Mouse (Mus musculus) granulocyte monocyte progenitor cell, adult 5-6 weeks (primary cell): Measurements from ENCODE around the gene Il1f10. TPM values are rescaled to one million over a fixed set of nuclear protein-coding genes. Genes with fewer than 3 reads are reported as not detected.

ENCODE experiments used
- ATAC-seq: replicated peaks from 2 replicates; pipeline ENCODE4 v1.8.0; 2016; ENCODE audit warnings: mild to moderate bottlenecking, moderate TSS enrichment, inconsistent platforms; ENCODE audit not compliant: poor library complexity, severe bottlenecking
- total RNA-seq, 2 experiments: library from RNA; stranded (forward) in 1 of 2; stranded (reverse) in 1 of 2; fragments of 200-712, 200-1000 nt in 1 of 2; fragments of >200 nt in 1 of 2; fragmentation: Nextera tagmentation in 1 of 2; gene quantifications; 2 replicates each; pipeline ENCODE4 v1.2.3; 2014 to 2017

Il1f10 gene
- total RNA-seq (2014; fragmentation: Nextera tagmentation) (not detected in 2 replicates), total RNA-seq (2017) (not detected in 2 replicates)

- ATAC-seq: no peak
These were observed at the start of gene Il1f10 for GRCm38 (mm10) chr2:24290896-24291295. Gene Il1f10 (plus strand): TSS chr2:24291196.

GRCm38 (mm10) chr2:24267503-24267902, 23.5 kb upstream of the Il1f10 start:
- no peak for ATAC-seq

GRCm38 (mm10) chr2:24273619-24274018, 17.4 kb upstream of the Il1f10 start:
- no peak for ATAC-seq

GRCm38 (mm10) chr2:24275146-24275545, 15.8 kb upstream of the Il1f10 start:
- no peak for ATAC-seq

GRCm38 (mm10) chr2:24276654-24277053, 14.3 kb upstream of the Il1f10 start, which contains the start of gene Il1f5:
Gene Il1f5 (plus strand): TSS chr2:24276954.
- no peak for ATAC-seq

GRCm38 (mm10) chr2:24294616-24295015, 3.6 kb downstream of the Il1f10 start:
- ATAC-seq: no peak

GRCm38 (mm10) chr2:24296837-24297236, 5.8 kb downstream of the Il1f10 start:
- ATAC-seq: peak; percentile 84

GRCm38 (mm10) chr2:24311302-24312001, 20.5 kb downstream of the Il1f10 start:
- peak; percentile 91 for ATAC-seq

GRCm38 (mm10) chr2:24316919-24317318, 25.9 kb downstream of the Il1f10 start:
- ATAC-seq: peak; percentile 31; the same call in 1 of the 2 replicates

GRCm38 (mm10) chr2:24317919-24318598, 27.1 kb downstream of the Il1f10 start:
- peak; percentile 77 for ATAC-seq

- peak; percentile 80 for ATAC-seq
These were observed 44.3 kb downstream of the Il1f10 start for GRCm38 (mm10) chr2:24335333-24335732.

GRCm38 (mm10) chr2:24336545-24336944, 45.5 kb downstream of the Il1f10 start, which contains the start of gene Il1rn:
Gene Il1rn (plus strand): TSS chr2:24336853.
- ATAC-seq: no peak

GRCm38 (mm10) chr2:24341395-24341885, 50.4 kb downstream of the Il1f10 start:
- ATAC-seq: no peak

Other genes starting within 250 kb of the Il1f10 start
- 15.4 and 20.4 TPM in 2 replicates for gene Hnmt, start 241.8 kb upstream of the Il1f10 start, total RNA-seq (2014; fragmentation: Nextera tagmentation)
- gene Hnmt, start 241.8 kb upstream of the Il1f10 start, total RNA-seq (2017): 57.9 and 76.9 TPM in 2 replicates
- gene Tbpl2, start 194.6 kb upstream of the Il1f10 start, total RNA-seq (2014; fragmentation: Nextera tagmentation): not detected in 2 replicates
- gene Tbpl2, start 194.6 kb upstream of the Il1f10 start, total RNA-seq (2017): not detected in 2 replicates
- not detected in 2 replicates for gene Il1f8, start 138.0 kb upstream of the Il1f10 start, total RNA-seq (2014; fragmentation: Nextera tagmentation)
- gene Il1f8, start 138.0 kb upstream of the Il1f10 start, total RNA-seq (2017): not detected in 2 replicates
- 2.5 TPM in 1 of 2 replicates, not detected in the other for gene Il1f9, start 104.7 kb upstream of the Il1f10 start, total RNA-seq (2014; fragmentation: Nextera tagmentation)
- gene Il1f9, start 104.7 kb upstream of the Il1f10 start, total RNA-seq (2017): 2.0 and 2.3 TPM in 2 replicates
- gene Il1f6, start 75.8 kb upstream of the Il1f10 start, total RNA-seq (2014; fragmentation: Nextera tagmentation): not detected in 2 replicates
- not detected in 2 replicates for gene Il1f6, start 75.8 kb upstream of the Il1f10 start, total RNA-seq (2017)
- gene Il1f5, start 14.2 kb upstream of the Il1f10 start, total RNA-seq (2014; fragmentation: Nextera tagmentation): not detected in 2 replicates
- not detected in 2 replicates for gene Il1f5, start 14.2 kb upstream of the Il1f10 start, total RNA-seq (2017)
- 4.2 TPM in 1 of 2 replicates, not detected in the other for gene Il1rn, start 45.7 kb downstream of the Il1f10 start, total RNA-seq (2014; fragmentation: Nextera tagmentation)
- 0.43 and 1.0 TPM in 2 replicates for gene Il1rn, start 45.7 kb downstream of the Il1f10 start, total RNA-seq (2017)
- gene Psd4, start 76.4 kb downstream of the Il1f10 start, total RNA-seq (2014; fragmentation: Nextera tagmentation): 76.9 and 91.0 TPM in 2 replicates
- gene Psd4, start 76.4 kb downstream of the Il1f10 start, total RNA-seq (2017): 62.4 and 64.6 TPM in 2 replicates
- gene Pax8, start 184.4 kb downstream of the Il1f10 start, total RNA-seq (2014; fragmentation: Nextera tagmentation): 1.0 TPM in 1 of 2 replicates, not detected in the other
- 0.34 TPM in 1 of 2 replicates, not detected in the other for gene Pax8, start 184.4 kb downstream of the Il1f10 start, total RNA-seq (2017)